14 mouse cellular contexts compared by ENCODE assay signal in genomic region chr7:4870133-4870532, GRCm38 (mm10). TPM values are rescaled to one million over a fixed set of nuclear protein-coding genes. Genes with fewer than 3 reads are reported as not detected.
DNase-seq lines count a peak whose midpoint lies in the region; ATAC-seq and TF ChIP-seq lines count a peak whose summit lies in the region.
"Had no signal": no experiment of that assay in that cellular context is flagged by ENCODE, and none has a peak within 500 bp of the region (broad histone marks: within the 10 kb centered on the region; RNA-seq: fewer than 3 reads in every experiment).

TSS of gene Isoc2b (minus strand) at chr7:4870258.

- H3K4me3 ChIP-seq in cerebellum, adult 2 months (replicated peaks; ENCODE audit: insufficient read depth, low read depth, low read length) = no peak within 1 kb of the TSS
- H3K4me3 ChIP-seq in lung, postnatal 0 days (ENCODE audit: low read depth, low read length) = no peak within 1 kb of the TSS
- no peak within 1 kb of the TSS for H3K4me3 ChIP-seq in brown adipose tissue, adult 24 weeks (ENCODE audit: insufficient read depth, low read depth, low read length)
- no peak within 1 kb of the TSS for H3K4me3 ChIP-seq in midbrain, embryonic 10.5 days
- H3K4me3 ChIP-seq: forebrain, embryonic 15.5 days; hindbrain, embryonic 12.5 days; midbrain, embryonic 15.5 days; neural tube, embryonic 15.5 days had no signal

- TF ChIP-seq CTCF in cerebellum, adult 2 months (IDR thresholded peaks at IDR 0.05; ENCODE audit: borderline replicate concordance, insufficient read depth, low read depth, low read length) = no peak
- TF ChIP-seq CTCF in lung, postnatal 0 days (IDR thresholded peaks at IDR 0.05) = 0 out of 2 replicates have a peak, but pooled peaks have one; percentile 10

- no peaks in the 10 kb centered on the region for H3K27me3 ChIP-seq in cerebellum, adult 2 months (ENCODE audit: control insufficient read depth, insufficient read depth, low read length)
- no peaks in the 10 kb centered on the region for H3K27me3 ChIP-seq in lung, postnatal 0 days (replicated peaks; ENCODE audit: insufficient read depth, low read length)
- no peaks in the 10 kb centered on the region for H3K27me3 ChIP-seq in midbrain, embryonic 10.5 days (ENCODE audit: low read depth, poor library complexity, severe bottlenecking)
- H3K27me3 ChIP-seq: forebrain, embryonic 15.5 days; hindbrain, embryonic 12.5 days; midbrain, embryonic 15.5 days; neural tube, embryonic 15.5 days had no signal

- H3K4me1 ChIP-seq in cerebellum, adult 2 months (ENCODE audit: control insufficient read depth, insufficient read depth, low read length) = no peaks in the 10 kb centered on the region
- peaks cover 4% of the 10 kb centered on the region; the same call in 1 of the 2 replicates for H3K4me1 ChIP-seq in lung, postnatal 0 days (ENCODE audit: insufficient read depth, low read depth, low read length)
- no peaks in the 10 kb centered on the region for H3K4me1 ChIP-seq in brown adipose tissue, adult 24 weeks (ENCODE audit: control insufficient read depth, insufficient read depth, insufficient read length, low read length)
- peaks cover 17% of the 10 kb centered on the region for H3K4me1 ChIP-seq in midbrain, embryonic 10.5 days

- H3K4me2 ChIP-seq in lung, postnatal 0 days (replicated peaks; ENCODE audit: low read depth, low read length) = no peak within 1 kb of the TSS
- H3K4me2 ChIP-seq: forebrain, embryonic 15.5 days; hindbrain, embryonic 12.5 days; midbrain, embryonic 15.5 days; neural tube, embryonic 15.5 days had no signal

- 55% methylated on average over 6 of the region's 6 CpGs for WGBS in cerebellum, adult 2 months
- WGBS in lung, postnatal 0 days = 41% methylated on average over 6 of the region's 6 CpGs
- 62% methylated on average over 6 of the region's 6 CpGs for WGBS in midbrain, embryonic 10.5 days

- ATAC-seq in lung, postnatal 0 days = no peak
- no peak for ATAC-seq in neutrophil, adult 5-6 weeks (ENCODE audit: extremely low read depth, insufficient number of reproducible peaks, low FRiP score, poor library complexity, severe bottlenecking)
- ATAC-seq: forebrain, embryonic 15.5 days; midbrain, embryonic 15.5 days had no signal

- H3K9me3 ChIP-seq in lung, postnatal 0 days (ENCODE audit: low read length) = no peaks in the 10 kb centered on the region
- H3K9me3 ChIP-seq in midbrain, embryonic 10.5 days (replicated peaks) = no peaks in the 10 kb centered on the region; the same call in 1 of the 2 replicates
- H3K9me3 ChIP-seq: forebrain, embryonic 15.5 days; hindbrain, embryonic 12.5 days; midbrain, embryonic 15.5 days; neural tube, embryonic 15.5 days had no signal

- no peak for TF ChIP-seq POLR2A in cerebellum, adult 2 months (IDR thresholded peaks at IDR 0.05; ENCODE audit: borderline replicate concordance, insufficient read depth, low read length)

- no peak within 1 kb of the TSS for H3K27ac ChIP-seq in cerebellum, adult 2 months (ENCODE audit: insufficient read depth, low read length)
- H3K27ac ChIP-seq in lung, postnatal 0 days (ENCODE audit: low read length) = no peak within 1 kb of the TSS
- no peak within 1 kb of the TSS for H3K27ac ChIP-seq in brown adipose tissue, adult 24 weeks (replicated peaks; ENCODE audit: low read depth, low read length)
- no peak within 1 kb of the TSS for H3K27ac ChIP-seq in midbrain, embryonic 10.5 days (replicated peaks)
- H3K27ac ChIP-seq: forebrain, embryonic 15.5 days; hindbrain, embryonic 12.5 days; midbrain, embryonic 15.5 days; neural tube, embryonic 15.5 days had no signal

- H3K9ac ChIP-seq in lung, postnatal 0 days (replicated peaks; ENCODE audit: low read depth) = no peak within 1 kb of the TSS
- H3K9ac ChIP-seq: forebrain, embryonic 15.5 days; hindbrain, embryonic 12.5 days; midbrain, embryonic 15.5 days; neural tube, embryonic 15.5 days had no signal

- no peak for DNase-seq in cerebellum, adult 2 months
- DNase-seq in cerebellum, adult 18-20 months = no peak
- DNase-seq in lung, postnatal 0 days (ENCODE audit: low spot score) = peak; percentile 35
- DNase-seq in lung, adult 18-20 months = no peak
- DNase-seq in midbrain, embryonic 10.5 days (ENCODE audit: low spot score) = no peak
- DNase-seq in layer of hippocampus, postnatal 36 days = no peak
- DNase-seq: cerebellum, adult 11-12 months; right cerebral cortex, postnatal 4 days had no signal

- no peaks in the 10 kb centered on the region for H3K36me3 ChIP-seq in lung, postnatal 0 days (ENCODE audit: insufficient read depth, low read length)
- H3K36me3 ChIP-seq in midbrain, embryonic 10.5 days = no peaks in the 10 kb centered on the region
- H3K36me3 ChIP-seq: forebrain, embryonic 15.5 days; hindbrain, embryonic 12.5 days; midbrain, embryonic 15.5 days; neural tube, embryonic 15.5 days had no signal

- TF ChIP-seq EP300 in lung, postnatal 0 days (IDR thresholded peaks at IDR 0.05) = no peak

RNA-seq across cellular contexts. Expression of gene Isoc2b, which starts in this region (rescaled TPM):
- 11.1 and 13.6 TPM in 2 replicates for polyA plus RNA-seq in cerebellum, adult 2 months (2012; rRNA removed)
- 12.7 and 16.1 TPM in 2 replicates for polyA plus RNA-seq in lung, postnatal 0 days (2015; fragmentation: Nextera tagmentation; extraction: Ambion mirVana)
- 19.1 and 36.2 TPM in 2 replicates for polyA plus RNA-seq in brown adipose tissue, adult 24 weeks (2012; ENCODE audit: insufficient read depth, insufficient read length, missing spikeins)
- total RNA-seq in neutrophil, adult 5-6 weeks (2017) = 11.3 and 12.2 TPM in 2 replicates
- polyA plus RNA-seq in midbrain, embryonic 10.5 days (2016; fragmentation: Nextera tagmentation; extraction: Ambion mirVana) = 2.8 and 4.1 TPM in 2 replicates
- total RNA-seq in layer of hippocampus, postnatal 36 days (2021) = 1 to 10 TPM; 4.0 to 7.8 TPM
